9 mouse cellular contexts compared by ENCODE assay signal in the genomic region with DNA sequence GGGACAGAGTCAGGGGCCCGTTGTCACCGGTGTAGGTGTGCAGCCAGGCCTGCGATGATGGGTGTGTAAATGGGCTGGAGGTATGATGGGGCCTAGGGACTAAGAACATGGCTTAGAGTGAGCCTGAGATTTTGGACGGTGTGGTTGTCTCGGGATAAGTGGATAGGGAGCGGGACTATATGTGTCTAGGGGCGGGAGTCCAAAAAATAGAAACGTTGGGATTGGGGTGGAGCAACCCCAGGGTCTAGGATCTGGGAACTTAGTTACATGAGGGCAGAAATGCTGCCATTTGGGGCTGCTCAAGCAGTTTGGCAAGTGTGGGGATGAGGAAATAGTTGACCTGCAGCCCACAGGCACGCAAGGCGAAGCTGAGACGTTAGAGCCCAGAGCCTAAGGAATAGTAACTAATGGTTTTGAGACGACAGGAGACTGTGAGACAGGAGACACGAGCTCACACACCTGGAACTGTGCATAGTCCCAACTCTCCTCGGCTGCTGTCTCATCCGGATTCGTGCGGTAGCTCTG. TPM values are rescaled to one million over a fixed set of nuclear protein-coding genes. Genes with fewer than 3 reads are reported as not detected.
DNase-seq lines count a peak whose midpoint lies in the region; ATAC-seq and TF ChIP-seq lines count a peak whose summit lies in the region.
"Had no signal": no experiment of that assay in that cellular context is flagged by ENCODE, and none has a peak within 500 bp of the region (broad histone marks: within the 10 kb centered on the region; RNA-seq: fewer than 3 reads in every experiment).

No protein-coding gene starts in this region.

- H3K9me3 ChIP-seq in E14TG2a.4 (ENCODE audit: low read length) = no peaks in the 10 kb centered on the region
- H3K9me3 ChIP-seq in ES-E14 (ENCODE audit: control insufficient read depth, insufficient read depth, low read depth, low read length) = no peaks in the 10 kb centered on the region
- no peaks in the 10 kb centered on the region for H3K9me3 ChIP-seq in heart, embryonic 15.5 days (replicated peaks)
- no peaks in the 10 kb centered on the region for H3K9me3 ChIP-seq in liver, embryonic 12.5 days (replicated peaks)

- H3K36me3 ChIP-seq in E14TG2a.4 (ENCODE audit: insufficient read depth, low read length) (peaks cover 29% of the 10 kb centered on the region), ES-E14 (ENCODE audit: control insufficient read depth, insufficient read depth, low read length, poor library complexity, severe bottlenecking) (peaks cover 25% of the 10 kb centered on the region)
- H3K36me3 ChIP-seq in heart, embryonic 15.5 days = peaks cover 24% of the 10 kb centered on the region
- H3K36me3 ChIP-seq in liver, embryonic 12.5 days = peaks cover 15% of the 10 kb centered on the region

- H3K27me3 ChIP-seq in E14TG2a.4 (ENCODE audit: insufficient read depth, low read length) = peaks cover 7% of the 10 kb centered on the region
- peaks cover 2% of the 10 kb centered on the region; the same call in 1 of the 2 replicates for H3K27me3 ChIP-seq in heart, embryonic 15.5 days
- peaks cover 12% of the 10 kb centered on the region; the same call in 1 of the 2 replicates for H3K27me3 ChIP-seq in liver, embryonic 12.5 days (replicated peaks)

- peak overlapping the region; percentile 58 for H3K4me2 ChIP-seq in heart, embryonic 15.5 days
- H3K4me2 ChIP-seq in liver, embryonic 12.5 days = peak overlapping the region; percentile 59

- H3K4me3 ChIP-seq in E14TG2a.4 (replicated peaks; ENCODE audit: low read length) (peak overlapping the region; percentile 73), ES-E14 (ENCODE audit: insufficient read depth in 1 of 2, low read depth in 1 of 2, low read length in 2 of 2, poor library complexity in 1 of 2, severe bottlenecking in 1 of 2) (peak overlapping the region; percentile 65 to 73)
- peak overlapping the region; percentile 33 for H3K4me3 ChIP-seq in heart, embryonic 15.5 days
- H3K4me3 ChIP-seq in liver, embryonic 12.5 days = 0 out of 2 replicates have a peak overlapping the region, but pooled peaks have one; percentile 21

- in situ Hi-C loops in ES-E14 (cut with MboI; ENCODE audit: low sequenced_read_pairs in 2 of 2, unreplicated experiment in 2 of 2) = no loop called here

- H3K4me1 ChIP-seq in E14TG2a.4 (replicated peaks; ENCODE audit: low read depth, low read length) = peaks cover 94% of the 10 kb centered on the region
- H3K4me1 ChIP-seq in ES-E14 (ENCODE audit: control insufficient read depth in 2 of 2, insufficient read depth in 2 of 2, low read length in 2 of 2, poor library complexity in 1 of 2) = peaks cover 13 to 33% of the 10 kb centered on the region in 2 experiments
- peaks cover 46% of the 10 kb centered on the region for H3K4me1 ChIP-seq in heart, embryonic 15.5 days (replicated peaks)
- H3K4me1 ChIP-seq in liver, embryonic 12.5 days = peaks cover 69% of the 10 kb centered on the region

- 34% methylated on average over 17 of the region's 17 CpGs for WGBS in heart, embryonic 15.5 days
- 59% methylated on average over 17 of the region's 17 CpGs for WGBS in liver, embryonic 12.5 days (ENCODE audit: insufficient replicate concordance)

- no peak for DNase-seq in ES-E14 (ENCODE audit: low read depth, low spot score)
- DNase-seq in B cell, adult 2 months = no peak
- DNase-seq in right cerebral cortex, adult 2 months (ENCODE audit: low spot score in 2 of 2) = no peak
- DNase-seq in cerebellum, postnatal 10 days = no peak
- no peak for DNase-seq in left cerebral cortex, adult 8-10 months (ENCODE audit: low spot score in 2 of 2)

- ATAC-seq in heart, embryonic 15.5 days (replicated peaks; ENCODE audit: insufficient number of reproducible peaks, insufficient read depth, low FRiP score, low read depth) = no peak
- no peak for ATAC-seq in liver, embryonic 12.5 days

- peak overlapping the region; percentile 73 for H3K9ac ChIP-seq in ES-E14 (ENCODE audit: insufficient read depth, low read depth, low read length, poor library complexity, severe bottlenecking)
- peak overlapping the region; percentile 19; the same call in 1 of the 2 replicates for H3K9ac ChIP-seq in heart, embryonic 15.5 days
- H3K9ac ChIP-seq in liver, embryonic 12.5 days = no peak overlapping the region

- no peak for TF ChIP-seq CTCF in E14TG2a.4 (conservative IDR thresholded peaks at IDR 0.05; ENCODE audit: low read length)

- H3K27ac ChIP-seq in ES-E14 (ENCODE audit: insufficient read depth, low read depth, low read length, poor library complexity, severe bottlenecking) = no peak overlapping the region
- H3K27ac ChIP-seq in heart, embryonic 15.5 days = peak overlapping the region; percentile 41
- no peak overlapping the region for H3K27ac ChIP-seq in liver, embryonic 12.5 days

TF ChIP-seq in ES-E14, 5 proteins besides CTCF, POLR2A, EP300 and RAD21:
- TF ChIP-seq ZC3H11A (IDR thresholded peaks at IDR 0.05; ENCODE audit: borderline replicate concordance, low read depth, low read length) (no peak), ZNF384 (IDR thresholded peaks at IDR 0.05; ENCODE audit: low read depth, low read length) (no peak), MAFK (IDR thresholded peaks at IDR 0.05; ENCODE audit: insufficient read depth, low read depth, low read length) (no peak), CHD2 (IDR thresholded peaks at IDR 0.05; ENCODE audit: low read depth, low read length) (no peak), HCFC1 (IDR thresholded peaks at IDR 0.05; ENCODE audit: borderline replicate concordance, insufficient read depth, low read length) (no peak)
TF ChIP-seq in ES-E14: peak in this region for 0.

RNA-seq across cellular contexts. Expression of gene Cd37, which starts 3.2 kb away (rescaled TPM):
- 37.6 and 50.8 TPM in 2 replicates for total RNA-seq in ES-E14 (2012; rRNA removed)
- polyA plus RNA-seq in heart, embryonic 15.5 days (2015; fragmentation: Nextera tagmentation; extraction: Ambion mirVana) = 2.4 and 8.3 TPM in 2 replicates
- 14.0 and 14.6 TPM in 2 replicates for polyA plus RNA-seq in liver, embryonic 12.5 days (2016; fragmentation: Nextera tagmentation; extraction: Ambion mirVana)
- total RNA-seq in left cerebral cortex, adult 8-10 months (2022) = 10 to 100 TPM in 2 of 4 experiments, 1 to 10 TPM in 2; 5.0 to 18.9 (median 11.9) TPM

RNA-seq across cellular contexts. Expression of gene Slc6a16, which starts 5.2 kb away (rescaled TPM):
- 12.7 and 14.6 TPM in 2 replicates for total RNA-seq in ES-E14 (2012; rRNA removed)
- polyA plus RNA-seq in heart, embryonic 15.5 days (2015; fragmentation: Nextera tagmentation; extraction: Ambion mirVana) = 0.11 and 0.18 TPM in 2 replicates
- polyA plus RNA-seq in liver, embryonic 12.5 days (2016; fragmentation: Nextera tagmentation; extraction: Ambion mirVana) = not detected in 2 replicates
- 1 to 10 TPM; 1.6 to 2.6 (median 2.1) TPM for total RNA-seq in left cerebral cortex, adult 8-10 months (2022)
- total RNA-seq: adrenal gland, adult 18-20 months had no signal

RNA-seq across cellular contexts. Expression of gene Tead2, which starts 20.2 kb away (rescaled TPM):
- total RNA-seq in ES-E14 (2012; rRNA removed) = 95.9 and 111 TPM in 2 replicates
- 89.0 and 106 TPM in 2 replicates for polyA plus RNA-seq in heart, embryonic 15.5 days (2015; fragmentation: Nextera tagmentation; extraction: Ambion mirVana)
- polyA plus RNA-seq in liver, embryonic 12.5 days (2016; fragmentation: Nextera tagmentation; extraction: Ambion mirVana) = 23.6 and 28.2 TPM in 2 replicates
- 1 to 10 TPM; 2.0 to 5.1 (median 3.0) TPM for total RNA-seq in left cerebral cortex, adult 8-10 months (2022)

RNA-seq across cellular contexts. Expression of gene Dkkl1, which starts 23.8 kb away (rescaled TPM):
- total RNA-seq in ES-E14 (2012; rRNA removed) = 4.7 and 6.9 TPM in 2 replicates
- 0.90 and 1.2 TPM in 2 replicates for polyA plus RNA-seq in heart, embryonic 15.5 days (2015; fragmentation: Nextera tagmentation; extraction: Ambion mirVana)
- polyA plus RNA-seq in liver, embryonic 12.5 days (2016; fragmentation: Nextera tagmentation; extraction: Ambion mirVana) = 1.9 and 3.0 TPM in 2 replicates
- total RNA-seq in left cerebral cortex, adult 8-10 months (2022) = 10 to 100 TPM; 23.1 to 31.5 (median 26.8) TPM
- total RNA-seq: adrenal gland, adult 18-20 months had no signal

RNA-seq across cellular contexts. Expression of gene Ccdc155, which starts 31.0 kb away (rescaled TPM):
- 2.4 and 2.7 TPM in 2 replicates for total RNA-seq in ES-E14 (2012; rRNA removed)
- polyA plus RNA-seq in heart, embryonic 15.5 days (2015; fragmentation: Nextera tagmentation; extraction: Ambion mirVana) = 0.53 and 0.80 TPM in 2 replicates
- polyA plus RNA-seq in liver, embryonic 12.5 days (2016; fragmentation: Nextera tagmentation; extraction: Ambion mirVana) = 0.07 and 0.13 TPM in 2 replicates
- 1 to 10 TPM; 4.3 to 6.4 (median 5.4) TPM for total RNA-seq in left cerebral cortex, adult 8-10 months (2022)

Comparison
In these comparisons a context has a peak if more than half of its experiments do, and no peak if none do; other contexts are left out.
1. H3K4me3 ChIP-seq: peak in every context shown above with its lines; median percentile 73 in E14TG2a.4; 69 in ES-E14; 33 in heart, embryonic 15.5 days; 21 in liver, embryonic 12.5 days.
2. RNA of gene Tead2, which starts 20.2 kb away (total RNA-seq): 95.9 to 111 TPM in ES-E14; 2.0 to 5.1 TPM in left cerebral cortex, adult 8-10 months; every median in the first group is over 10 times any median in the second.